Mouse (Mus musculus) heart, postnatal 0 days (tissue): Measurements from ENCODE around the gene Pcyt1b. TPM values are rescaled to one million over a fixed set of nuclear protein-coding genes. Genes with fewer than 3 reads are reported as not detected.
A peak's percentile ranks its signal among the peaks of the same experiment; 100 is the strongest.

Source experiments
- ATAC-seq: fragments of 200-750 bp; cut with Nextera tagmentation; 2 replicates; pipeline ENCODE4 v1.8.0; 2017; ENCODE audit warnings: low read depth, moderate number of reproducible peaks, moderate library complexity; ENCODE audit not compliant: insufficient read depth
- DNase-seq: peaks from one replicate; pipeline ENCODE4 v3.0.0-alpha.2; 2016; ENCODE audit warnings: low spot score
- H3K27ac ChIP-seq: fragments of 300-500 bp; sonication (generic); 2 replicates; pipeline ENCODE4 v1.5.1; 2014; ENCODE audit warnings: low read depth, mild to moderate bottlenecking
- H3K27me3 ChIP-seq: fragments of 300-500 bp; sonication (generic); 2 replicates; pipeline ENCODE4 v1.6.1; 2014; ENCODE audit warnings: low read length, mixed read lengths; ENCODE audit not compliant: control insufficient read depth, insufficient read depth
- H3K36me3 ChIP-seq: fragments of 300-500 bp; sonication (generic); replicated peaks from 2 replicates; pipeline ENCODE4 v1.6.1; 2014; ENCODE audit warnings: low read length, mixed read lengths; ENCODE audit not compliant: control insufficient read depth, insufficient read depth
- H3K4me1 ChIP-seq: fragments of 300-500 bp; sonication (generic); 2 replicates; pipeline ENCODE4 v1.6.1; 2014; ENCODE audit warnings: antibody characterized with exemption; ENCODE audit not compliant: control insufficient read depth, insufficient read depth
- H3K4me2 ChIP-seq: fragments of 300-500 bp; sonication (generic); 2 replicates; pipeline ENCODE4 v1.6.1; 2014; ENCODE audit warnings: low read depth, mild to moderate bottlenecking, low read length, moderate library complexity
- H3K4me3 ChIP-seq: fragments of 300-500 bp; sonication (generic); 2 replicates; pipeline ENCODE4 v1.5.1; 2014; ENCODE audit warnings: low read depth, low read length
- H3K9ac ChIP-seq: fragments of 300-500 bp; sonication (generic); replicated peaks from 2 replicates; pipeline ENCODE4 v1.6.1; 2014; ENCODE audit warnings: low read depth, low read length, mixed read lengths
- H3K9me3 ChIP-seq: fragments of 300-500 bp; sonication (generic); replicated peaks from 2 replicates; pipeline ENCODE4 v1.6.1; 2016; ENCODE audit warnings: low read length; ENCODE audit not compliant: control insufficient read depth
- CTCF ChIP-seq: IDR thresholded peaks from 2 replicates; pipeline ENCODE4 v1.5.1; 2016; ENCODE audit warnings: antibody characterized with exemption, control low read depth, low read depth
- EP300 ChIP-seq: IDR thresholded peaks from 2 replicates; pipeline ENCODE4 v1.6.1; 2016; ENCODE audit warnings: antibody characterized with exemption, low read depth
- WGBS: fragments of 180-500 bp; shearing (Covaris S2); extraction: QIAGEN DNeasy Blood & Tissue Kit; methylation state at CpG from one replicate; pipeline ENCODE4 v1.1.7; 2014; 5-methylcytosine and 5-hydroxymethylcytosine counted together
- polyA plus RNA-seq: library from polyadenylated mRNA; unstranded; fragments of >200 nt; fragmentation: Nextera tagmentation; extraction: Ambion mirVana; gene quantifications from 2 replicates; pipeline ENCODE4 v1.2.1, GENCODE M21; 2015
- total RNA-seq: library from RNA; depleted of rRNA; stranded (reverse); fragments of >200 nt; gene quantifications from 2 replicates; pipeline ENCODE4 v1.2.3, GENCODE M21; 2014; ENCODE audit warnings: low replicate concordance

Gene Pcyt1b
- total and polyA plus RNA-seq, 2 experiments from 2014 or later, result 0.23 to 0.25 TPM

- H3K9ac ChIP-seq, result no peak overlapping the region
- no peak overlapping the region for H3K4me3 ChIP-seq
- no peak for TF ChIP-seq CTCF
- no peak for TF ChIP-seq EP300
- DNase-seq (peak; percentile 25), ATAC-seq (no peak)
- no peaks in the 10 kb centered on the region for H3K9me3 ChIP-seq
- WGBS, result 29% methylated on average over 8 of the region's 8 CpGs
- no peaks in the 10 kb centered on the region for H3K27me3 ChIP-seq
- H3K4me1 ChIP-seq, result no peaks in the 10 kb centered on the region
- H3K4me2 ChIP-seq, result peak overlapping the region; percentile 25; the same call in 1 of the 2 replicates
- H3K27ac ChIP-seq, result no peak overlapping the region
- H3K36me3 ChIP-seq, result no peaks in the 10 kb centered on the region
Observed at GRCm38 (mm10) chrX:93700528-93701225, 46.0 kb downstream of the Pcyt1b start.

DNA sequence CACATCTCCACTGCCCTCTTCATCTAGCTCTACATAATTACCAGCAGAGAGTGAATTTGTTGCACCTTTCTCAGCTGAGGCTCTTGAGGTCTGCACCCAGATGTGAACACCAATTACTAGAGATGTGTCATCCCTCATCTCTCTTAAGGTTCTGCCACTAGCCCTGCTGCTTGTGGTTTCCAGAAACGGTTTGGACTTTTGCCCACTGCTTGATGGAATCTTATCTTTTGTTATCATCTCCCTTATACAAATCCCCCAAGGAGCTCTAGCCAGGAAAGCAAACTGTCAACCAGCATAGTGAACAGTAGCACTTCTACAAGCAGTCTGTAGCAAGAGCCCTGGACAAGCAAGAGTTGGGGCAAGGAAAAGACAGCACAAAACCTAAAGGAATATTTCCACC lies 57.9 kb downstream of the Pcyt1b start:
- H3K27me3 ChIP-seq, result no peaks in the 10 kb centered on the region
- no peaks in the 10 kb centered on the region for H3K4me1 ChIP-seq
- H3K4me2 ChIP-seq, result no peak overlapping the region
- H3K9me3 ChIP-seq, result no peaks in the 10 kb centered on the region
- no peak overlapping the region for H3K27ac ChIP-seq
- H3K9ac ChIP-seq, result no peak overlapping the region
- WGBS, result 39% methylated on average over 1 of the region's 1 CpGs
- DNase-seq (no peak), ATAC-seq (no peak)
- no peak overlapping the region for H3K4me3 ChIP-seq
- TF ChIP-seq CTCF, result no peak
- no peak for TF ChIP-seq EP300
- H3K36me3 ChIP-seq, result no peaks in the 10 kb centered on the region

DNA sequence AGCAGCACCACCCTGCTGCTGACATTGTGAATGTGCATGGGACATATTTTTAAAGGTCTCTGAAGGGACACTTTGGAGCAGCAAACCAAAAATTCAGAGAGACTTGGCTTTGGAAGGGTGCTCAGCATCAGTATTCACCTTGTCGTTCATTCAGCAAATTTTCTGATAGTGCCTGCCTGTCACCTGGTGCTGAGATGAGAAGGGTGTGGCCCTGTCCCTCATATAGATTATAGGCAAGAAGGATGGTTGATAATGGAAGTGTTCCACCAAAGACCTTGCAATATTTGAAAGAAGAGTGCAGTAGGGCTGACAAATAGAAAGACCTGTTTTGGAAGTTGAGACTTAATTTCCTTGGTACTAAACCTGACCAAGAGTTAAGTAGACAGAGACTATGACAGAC lies 74.9 kb downstream of the Pcyt1b start:
- Histone ChIP-seq H3K4me2 (no peak overlapping the region), H3K36me3 (no peaks in the 10 kb centered on the region), H3K9ac (no peak overlapping the region), H3K27ac (no peak overlapping the region), H3K27me3 (no peaks in the 10 kb centered on the region), H3K4me1 (no peaks in the 10 kb centered on the region), H3K9me3 (no peaks in the 10 kb centered on the region), H3K4me3 (no peak overlapping the region)
- ATAC-seq (no peak), DNase-seq (no peak)
- TF ChIP-seq EP300 (no peak), CTCF (no peak)
- 77% methylated on average over 1 of the region's 1 CpGs for WGBS

DNA sequence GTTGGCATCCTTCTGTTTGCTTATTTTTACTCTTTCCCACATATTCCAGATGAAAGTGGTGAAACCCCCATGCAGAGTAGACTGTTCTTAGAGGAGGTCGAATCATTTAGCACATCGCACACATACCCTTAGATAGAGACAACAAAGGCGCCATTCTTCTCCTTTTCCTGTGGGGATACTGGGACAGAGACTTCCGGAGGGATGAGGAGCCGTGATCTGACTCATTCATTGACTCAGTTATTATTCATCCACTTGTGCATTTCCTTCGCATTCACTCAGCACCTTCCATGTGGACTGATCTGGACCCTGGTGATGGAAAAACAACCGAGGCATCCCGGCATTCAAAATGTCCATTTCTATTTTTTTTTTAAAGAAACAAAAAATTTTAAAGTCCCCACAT lies 76.2 kb downstream of the Pcyt1b start:
- Histone ChIP-seq H3K36me3 (no peaks in the 10 kb centered on the region), H3K4me3 (no peak overlapping the region), H3K4me2 (no peak overlapping the region), H3K9ac (no peak overlapping the region), H3K9me3 (no peaks in the 10 kb centered on the region), H3K4me1 (no peaks in the 10 kb centered on the region), H3K27me3 (no peaks in the 10 kb centered on the region), H3K27ac (no peak overlapping the region)
- ATAC-seq, result no peak
- no peak for TF ChIP-seq EP300
- no peak for TF ChIP-seq CTCF
- WGBS, result 67% methylated on average over 8 of the region's 8 CpGs
- DNase-seq, result no peak

GRCm38 (mm10) chrX:93732407-93732806 lies 77.7 kb downstream of the Pcyt1b start:
- Histone ChIP-seq H3K9me3 (no peaks in the 10 kb centered on the region), H3K27me3 (no peaks in the 10 kb centered on the region), H3K4me2 (no peak overlapping the region), H3K4me1 (no peaks in the 10 kb centered on the region), H3K4me3 (no peak overlapping the region), H3K27ac (no peak overlapping the region), H3K9ac (no peak overlapping the region), H3K36me3 (no peaks in the 10 kb centered on the region)
- ATAC-seq, result no peak
- DNase-seq, result no peak
- TF ChIP-seq CTCF (no peak), EP300 (no peak)
